7 mouse cellular contexts compared by ENCODE assay signal in genomic region chr16:42910016-42910415, GRCm38 (mm10). TPM values are rescaled to one million over a fixed set of nuclear protein-coding genes. Genes with fewer than 3 reads are reported as not detected.
DNase-seq lines count a peak whose midpoint lies in the region; ATAC-seq and TF ChIP-seq lines count a peak whose summit lies in the region.

No protein-coding gene starts in this region.

- peaks cover 3% of the 10 kb centered on the region for H3K4me1 ChIP-seq in brown adipose tissue, adult 24 weeks (ENCODE audit: control insufficient read depth, insufficient read depth, insufficient read length, low read length)

- peak; percentile 73 for ATAC-seq in granulocyte monocyte progenitor cell, adult 5-6 weeks (replicated peaks; ENCODE audit: poor library complexity, severe bottlenecking)
- ATAC-seq in megakaryocyte-erythroid progenitor cell, adult 5-6 weeks (replicated peaks; ENCODE audit: low FRiP score, low TSS enrichment, poor library complexity, severe bottlenecking), result peak; percentile 61

- intact Hi-C loops in left cerebral cortex, adult 2 months (cut with DNase I), result loop anchor here (5.0 to 10.0 kb wide), 4 partner anchors 255 to 718 kb away; no protein-coding TSS in a partner anchor

- no peak for TF ChIP-seq CTCF in left cerebral cortex, adult 2 months (IDR thresholded peaks at IDR 0.05)

- H3K27ac ChIP-seq in left cerebral cortex, adult 2 months, result peak overlapping the region; percentile 37; the same call in 1 of the 2 replicates
- H3K27ac ChIP-seq in brown adipose tissue, adult 24 weeks (replicated peaks; ENCODE audit: low read depth, low read length), result peak overlapping the region; percentile 55

- H3K4me3 ChIP-seq in left cerebral cortex, adult 2 months, result peak overlapping the region; percentile 1; the same call in 1 of the 2 replicates
- H3K4me3 ChIP-seq in brown adipose tissue, adult 24 weeks (ENCODE audit: insufficient read depth, low read depth, low read length), result peak overlapping the region; percentile 34

- DNase-seq in left cerebral cortex, adult 2 months (ENCODE audit: extremely low spot score in 1 of 2, low spot score in 2 of 2), result no peak
- no peak for DNase-seq in left cerebral cortex, adult 8-10 months (ENCODE audit: low spot score in 2 of 2)
- no peak for DNase-seq in ovary, adult 18-20 months (ENCODE audit: low spot score)
- no peak for DNase-seq in thymus, adult 18-20 months

RNA-seq across cellular contexts. Expression of gene Zbtb20, which starts 34.3 kb away (rescaled TPM):
- total RNA-seq in left cerebral cortex, adult 2 months (2021), result 10 to 100 TPM; 46.5 to 57.6 TPM
- 10 to 100 TPM; 72.5 to 88.1 (median 73.5) TPM for total RNA-seq in left cerebral cortex, adult 8-10 months (2022)
- 22.0 and 30.7 TPM in 2 replicates for polyA plus RNA-seq in brown adipose tissue, adult 24 weeks (2012; ENCODE audit: insufficient read depth, insufficient read length, missing spikeins)
- 20.4 and 22.0 TPM in 2 replicates for total RNA-seq in granulocyte monocyte progenitor cell, adult 5-6 weeks (2014; fragmentation: Nextera tagmentation)
- 6.7 and 11.7 TPM in 2 replicates for total RNA-seq in granulocyte monocyte progenitor cell, adult 5-6 weeks (2017)
- 8.1 and 14.9 TPM in 2 replicates for total RNA-seq in megakaryocyte-erythroid progenitor cell, adult 5-6 weeks (2014; fragmentation: Nextera tagmentation)
- 9.4 and 22.7 TPM in 2 replicates for total RNA-seq in megakaryocyte-erythroid progenitor cell, adult 5-6 weeks (2017)
